Mouse (Mus musculus): Measurements from ENCODE around the gene Mybpc2.

The Mybpc2 gene

GRCm38 (mm10) chr7:44523056-44523455 lies 1.4 kb downstream of the Mybpc2 start:
- no peak for DNase-seq

- DNase-seq: peak; percentile 82 to 85
Observed at GRCm38 (mm10) chr7:44521710-44522109, 2.7 kb downstream of the Mybpc2 start.

GRCm38 (mm10) chr7:44520990-44521389 lies 3.5 kb downstream of the Mybpc2 start:
- no peak for DNase-seq

- DNase-seq: no peak
Observed at GRCm38 (mm10) chr7:44519240-44519913, 5.1 kb downstream of the Mybpc2 start.

- no peak for DNase-seq
Observed at GRCm38 (mm10) chr7:44507491-44507890, 17.0 kb downstream of the Mybpc2 start.

GRCm38 (mm10) chr7:44501563-44502115 lies 22.8 kb downstream of the Mybpc2 start:
- DNase-seq: peak; percentile 89 to 94

- no peak for DNase-seq
Observed at GRCm38 (mm10) chr7:44500046-44500445, 24.4 kb downstream of the Mybpc2 start.

- no peak for DNase-seq
Observed at GRCm38 (mm10) chr7:44498922-44499321, 25.5 kb downstream of the Mybpc2 start.

GRCm38 (mm10) chr7:44497361-44498055 lies 26.9 kb downstream of the Mybpc2 start:
- DNase-seq: peak in 1 of 2 experiments; percentile 36

- DNase-seq: no peak
Observed at GRCm38 (mm10) chr7:44496771-44497109, 27.7 kb downstream of the Mybpc2 start.

- DNase-seq: peak; percentile 99 to 100
Observed at GRCm38 (mm10) chr7:44495992-44496770, 28.3 kb downstream of the Mybpc2 start, which contains the start of the genes Emc10 and Fam71e1. Gene Emc10 (minus strand): TSS chr7:44496529. Gene Fam71e1 (plus strand): TSS chr7:44496581.

- peak in 1 of 2 experiments; percentile 34 for DNase-seq
Observed at GRCm38 (mm10) chr7:44495086-44495485, 29.4 kb downstream of the Mybpc2 start.

GRCm38 (mm10) chr7:44494681-44495080 lies 29.8 kb downstream of the Mybpc2 start:
- DNase-seq: no peak

GRCm38 (mm10) chr7:44492166-44492826 lies 32.2 kb downstream of the Mybpc2 start:
- no peak for DNase-seq

GRCm38 (mm10) chr7:44491391-44491790 lies 33.1 kb downstream of the Mybpc2 start:
- no peak for DNase-seq

GRCm38 (mm10) chr7:44490281-44490680 lies 34.2 kb downstream of the Mybpc2 start:
- no peak for DNase-seq

GRCm38 (mm10) chr7:44488545-44488944 lies 35.9 kb downstream of the Mybpc2 start:
- no peak for DNase-seq

- no peak for DNase-seq
Observed at GRCm38 (mm10) chr7:44487936-44488335, 36.5 kb downstream of the Mybpc2 start.

- no peak for DNase-seq
Observed at GRCm38 (mm10) chr7:44486927-44487575, 37.4 kb downstream of the Mybpc2 start.

GRCm38 (mm10) chr7:44485572-44486195 lies 38.8 kb downstream of the Mybpc2 start:
- no peak for DNase-seq

GRCm38 (mm10) chr7:44484841-44485571 lies 39.5 kb downstream of the Mybpc2 start:
- peak; percentile 91 to 93 for DNase-seq
